Mouse (Mus musculus): ENCODE results near the gene H2al1m. TPM values are rescaled to one million over a fixed set of nuclear protein-coding genes. Genes with fewer than 3 reads are reported as not detected.
"Not testable (repeated sequence)": the region's sequence is repeated elsewhere in the genome, so short reads cannot be mapped to it uniquely, and the experiment has no call there.

H2al1m gene
- not detected for total RNA-seq (2021)
- long read RNA-seq, experiment 1: 0 reads
- long read RNA-seq, experiment 2: 0 reads

GRCm38 (mm10) chrX:9283464-9283863, at the start of gene H2al1m:
Gene H2al1m (plus strand): TSS chrX:9283764.
- H3K4me3 ChIP-seq; intact Hi-C loops (cut with DNase I); DNase-seq; H3K27ac ChIP-seq: not testable (repeated sequence)

GRCm38 (mm10) chrX:9240737-9241591, 42.6 kb upstream of the H2al1m start:
- intact Hi-C loops (cut with DNase I): no loop called here
- no peak for TF ChIP-seq CTCF (IDR thresholded peaks at IDR 0.05)

GRCm38 (mm10) chrX:9243381-9243864, 40.1 kb upstream of the H2al1m start:
- H3K27ac ChIP-seq: no peak overlapping the region

More at GRCm38 (mm10) chrX:9240737-9241591, 42.6 kb upstream of the H2al1m start:
- no peak overlapping the region for H3K27ac ChIP-seq
- H3K4me3 ChIP-seq: no peak overlapping the region
- no peak for DNase-seq

GRCm38 (mm10) chrX:9244603-9245336, 38.8 kb upstream of the H2al1m start:
- no peak overlapping the region for H3K4me3 ChIP-seq
- intact Hi-C loops (cut with DNase I): no loop called here
- no peak overlapping the region for H3K27ac ChIP-seq
- no peak for TF ChIP-seq CTCF (IDR thresholded peaks at IDR 0.05)
- no peak for DNase-seq

More at GRCm38 (mm10) chrX:9243381-9243864, 40.1 kb upstream of the H2al1m start:
- DNase-seq: no peak
- intact Hi-C loops (cut with DNase I): no loop called here
- TF ChIP-seq CTCF (IDR thresholded peaks at IDR 0.05): no peak
- no peak overlapping the region for H3K4me3 ChIP-seq

GRCm38 (mm10) chrX:9248911-9249310, 34.7 kb upstream of the H2al1m start:
- TF ChIP-seq CTCF (IDR thresholded peaks at IDR 0.05): no peak
- H3K4me3 ChIP-seq: no peak overlapping the region
- intact Hi-C loops (cut with DNase I): no loop called here
- H3K27ac ChIP-seq: no peak overlapping the region
- DNase-seq: no peak

- intact Hi-C loops (cut with DNase I): no loop called here
- H3K4me3 ChIP-seq: no peak overlapping the region
- TF ChIP-seq CTCF (IDR thresholded peaks at IDR 0.05): no peak
- no peak for DNase-seq
- H3K27ac ChIP-seq: no peak overlapping the region
Measured at GRCm38 (mm10) chrX:9253990-9254389, 29.6 kb upstream of the H2al1m start.

- intact Hi-C loops (cut with DNase I): no loop called here
- no peak overlapping the region for H3K4me3 ChIP-seq
- no peak for TF ChIP-seq CTCF (IDR thresholded peaks at IDR 0.05)
- no peak for DNase-seq
- no peak overlapping the region for H3K27ac ChIP-seq
Measured at GRCm38 (mm10) chrX:9254901-9255300, 28.7 kb upstream of the H2al1m start.

- no peak for TF ChIP-seq CTCF (IDR thresholded peaks at IDR 0.05)
- H3K4me3 ChIP-seq: no peak within 1 kb of the TSS
- intact Hi-C loops (cut with DNase I): no loop called here
- H3K27ac ChIP-seq: no peak within 1 kb of the TSS
- DNase-seq: no peak
Measured at GRCm38 (mm10) chrX:9256766-9257165, 26.8 kb upstream of the H2al1m start, which contains the start of gene Gm14862. Gene Gm14862 (minus strand): TSS chrX:9256899.

GRCm38 (mm10) chrX:9257831-9258230, 25.7 kb upstream of the H2al1m start:
- Histone ChIP-seq H3K27ac (no peak overlapping the region), H3K4me3 (no peak overlapping the region)
- intact Hi-C loops (cut with DNase I): no loop called here
- TF ChIP-seq CTCF (IDR thresholded peaks at IDR 0.05): no peak
- no peak for DNase-seq

- Histone ChIP-seq H3K27ac (no peak overlapping the region), H3K4me3 (no peak overlapping the region)
- intact Hi-C loops (cut with DNase I): no loop called here
- DNase-seq: no peak
- TF ChIP-seq CTCF (IDR thresholded peaks at IDR 0.05): no peak
Measured at GRCm38 (mm10) chrX:9259267-9259666, 24.3 kb upstream of the H2al1m start.

- H3K4me3 ChIP-seq: no peak overlapping the region
- intact Hi-C loops (cut with DNase I): no loop called here
- peak; percentile 25 for DNase-seq
- peak overlapping the region; percentile 84 for H3K27ac ChIP-seq
- TF ChIP-seq CTCF (IDR thresholded peaks at IDR 0.05): no peak
Measured at GRCm38 (mm10) chrX:9271112-9271511, 12.5 kb upstream of the H2al1m start.

GRCm38 (mm10) chrX:9271947-9272459, 11.6 kb upstream of the H2al1m start:
- H3K27ac ChIP-seq: peak overlapping the region; percentile 84
- intact Hi-C loops (cut with DNase I): no loop called here
- H3K4me3 ChIP-seq: peak overlapping the region; percentile 83
- TF ChIP-seq CTCF (IDR thresholded peaks at IDR 0.05): no peak
- DNase-seq: no peak
